Mouse (Mus musculus) ES-E14 (cell line): Measurements from ENCODE around the gene Pxk.

Source experiments
- CHD2 ChIP-seq: IDR thresholded peaks from 2 replicates; pipeline ENCODE4 v1.6.1; 2014; ENCODE audit warnings: mild to moderate bottlenecking, low read depth, low read length, inconsistent platforms
- ZC3H11A ChIP-seq: IDR thresholded peaks from 2 replicates; pipeline ENCODE4 v1.6.1; 2012; ENCODE audit warnings: low read depth, mild to moderate bottlenecking, inconsistent platforms, low read length, borderline replicate concordance

DNA sequence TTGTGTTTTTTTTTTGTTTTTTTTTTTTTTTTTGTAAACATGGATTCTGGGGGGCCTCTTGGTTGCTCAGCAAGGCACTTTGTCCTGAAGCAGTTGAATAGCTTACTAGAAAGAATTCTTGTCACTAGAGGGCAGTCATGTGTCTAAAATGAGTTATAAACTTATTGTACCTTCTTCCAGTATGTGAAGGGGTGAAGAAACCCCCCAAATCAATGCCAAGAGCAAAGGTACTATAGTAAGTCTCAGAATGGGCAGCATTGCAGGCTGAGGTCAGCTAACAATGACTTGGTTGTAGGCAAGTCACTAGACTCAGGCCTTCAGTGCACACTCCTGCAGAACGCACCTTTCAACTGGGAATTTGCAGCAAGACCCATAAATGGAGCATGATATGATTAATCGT lies 5.4 kb upstream of the Pxk start:
- no peak for TF ChIP-seq CHD2
- TF ChIP-seq ZC3H11A = no peak
